Mouse (Mus musculus): ENCODE data around the gene Snrpb2.

- TF ChIP-seq CTCF (IDR thresholded peaks at IDR 0.05; ENCODE audit: borderline replicate concordance, insufficient read depth, low read length) (peak; percentile 44; the same call in 1 of the 2 replicates), POLR2A (IDR thresholded peaks at IDR 0.05; ENCODE audit: low read depth, low read length) (no peak)
Observed at GRCm38 (mm10) chr2:143093726-143094125, 30.9 kb downstream of the Snrpb2 start.

All from embryonic fibroblast, embryonic 13.5 days (primary cell).